Mouse (Mus musculus) heart, embryonic 13.5 days (tissue): ENCODE measurements at regions not wholly inside any gene's neighbourhood (a gene's known extent, or its start where the extent isn't known, plus 50 kb on each side); places are given as distances from the start of the nearest gene placed in this dataset.

ENCODE experiments used
- ATAC-seq: fragments of 200-750 bp; cut with Nextera tagmentation; 2 replicates; pipeline ENCODE4 v1.8.0; 2017; ENCODE audit warnings: moderate TSS enrichment; ENCODE audit not compliant: insufficient number of reproducible peaks, low FRiP score, low TSS enrichment; ENCODE audit errors: extremely low read depth
- H3K27ac ChIP-seq: fragments of 300-500 bp; sonication (generic); replicated peaks from 2 replicates; pipeline ENCODE4 v1.5.1; 2015; ENCODE audit warnings: moderate library complexity, mild to moderate bottlenecking, inconsistent platforms
- H3K27me3 ChIP-seq: fragments of 300-500 bp; sonication (generic); replicated peaks from 2 replicates; pipeline ENCODE4 v1.6.1; 2015; ENCODE audit warnings: mild to moderate bottlenecking, inconsistent platforms
- H3K36me3 ChIP-seq: fragments of 300-500 bp; sonication (generic); 2 replicates; pipeline ENCODE4 v1.6.1; 2015; ENCODE audit warnings: mild to moderate bottlenecking, inconsistent platforms
- H3K4me1 ChIP-seq: fragments of 300-500 bp; sonication (generic); 2 replicates; pipeline ENCODE4 v1.6.1; 2015; ENCODE audit warnings: inconsistent platforms
- H3K4me2 ChIP-seq: fragments of 300-500 bp; sonication (generic); 2 replicates; pipeline ENCODE4 v1.6.1; 2015; ENCODE audit warnings: inconsistent platforms, mild to moderate bottlenecking, moderate library complexity
- H3K4me3 ChIP-seq: fragments of 300-500 bp; sonication (generic); 2 replicates; pipeline ENCODE4 v1.5.1; 2015; ENCODE audit warnings: moderate library complexity, mild to moderate bottlenecking, inconsistent platforms
- H3K9ac ChIP-seq: fragments of 300-500 bp; sonication (generic); 2 replicates; pipeline ENCODE4 v1.6.1; 2015; ENCODE audit warnings: inconsistent platforms, mild to moderate bottlenecking, moderate library complexity
- H3K9me3 ChIP-seq: fragments of 300-500 bp; sonication (generic); 2 replicates; pipeline ENCODE4 v1.6.1; 2016; ENCODE audit warnings: inconsistent platforms
- WGBS: fragments of 180-500 bp; shearing (Covaris S2); methylation state at CpG from one replicate; pipeline ENCODE4 v1.1.7; 2015; ENCODE audit warnings: mixed read lengths; 5-methylcytosine and 5-hydroxymethylcytosine counted together

DNA sequence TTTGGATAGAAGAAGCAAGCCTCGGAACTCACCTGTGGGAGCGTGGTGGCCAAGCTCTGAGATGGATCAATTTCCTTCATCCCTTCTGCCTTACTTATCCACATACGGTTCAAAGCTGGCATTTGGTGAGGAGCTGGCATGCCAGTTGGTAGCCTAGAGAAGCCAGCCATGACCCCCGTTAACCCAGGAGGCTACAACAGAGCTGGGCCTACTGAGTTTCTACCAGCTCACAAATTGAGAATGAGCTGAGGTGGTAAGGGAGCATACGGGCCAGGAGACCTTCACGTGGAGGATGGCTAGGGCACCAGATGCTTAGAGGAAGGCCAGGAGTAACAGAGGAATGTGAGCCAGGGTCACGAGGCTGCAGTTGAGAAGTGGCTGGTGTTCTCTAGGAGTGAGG lies 139.2 kb downstream of the Slc38a4 start:
- no peaks in the 10 kb centered on the region for H3K9me3 ChIP-seq
- WGBS = 83% methylated on average over 7 of the region's 7 CpGs
- no peak overlapping the region for H3K4me3 ChIP-seq
- no peak overlapping the region for H3K9ac ChIP-seq
- no peak overlapping the region for H3K4me2 ChIP-seq
- no peaks in the 10 kb centered on the region for H3K27me3 ChIP-seq
- H3K27ac ChIP-seq = no peak overlapping the region
- no peak for ATAC-seq
- peaks cover 9% of the 10 kb centered on the region; the same call in 1 of the 2 replicates for H3K4me1 ChIP-seq
- H3K36me3 ChIP-seq = no peaks in the 10 kb centered on the region

DNA sequence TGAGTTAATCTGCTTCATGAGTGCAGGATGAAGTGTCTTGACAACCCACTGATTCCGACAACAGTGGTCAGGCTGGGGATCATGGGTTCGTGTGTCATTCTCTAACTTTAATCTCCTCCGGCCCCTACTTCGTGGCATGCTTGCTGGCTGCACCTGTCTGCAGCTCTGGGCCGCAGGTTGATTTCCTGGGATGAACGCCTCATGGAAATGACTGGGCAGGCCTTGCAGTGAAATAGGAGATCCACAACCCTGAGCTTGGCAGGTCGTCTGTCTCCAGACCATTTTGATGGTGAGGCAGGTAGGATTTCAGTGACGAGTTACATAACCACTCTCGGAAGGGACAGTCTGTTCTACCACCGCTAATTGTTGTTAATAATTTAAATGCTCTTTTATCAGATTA lies 140.2 kb downstream of the Slc38a4 start:
- ATAC-seq = no peak
- Histone ChIP-seq H3K9ac (no peak overlapping the region), H3K4me2 (no peak overlapping the region), H3K36me3 (no peaks in the 10 kb centered on the region), H3K27me3 (no peaks in the 10 kb centered on the region), H3K27ac (0 out of 2 replicates have a peak overlapping the region, but pooled peaks have one; percentile 1), H3K4me3 (no peak overlapping the region), H3K4me1 (peaks cover 9% of the 10 kb centered on the region; the same call in 1 of the 2 replicates), H3K9me3 (no peaks in the 10 kb centered on the region)
- 61% methylated on average over 10 of the region's 10 CpGs for WGBS

GRCm38 (mm10) chr15:96914988-96915387 lies 140.8 kb downstream of the Slc38a4 start:
- Histone ChIP-seq H3K4me1 (peaks cover 9% of the 10 kb centered on the region; the same call in 1 of the 2 replicates), H3K9me3 (no peaks in the 10 kb centered on the region), H3K27me3 (no peaks in the 10 kb centered on the region), H3K36me3 (no peaks in the 10 kb centered on the region), H3K4me3 (no peak overlapping the region), H3K4me2 (no peak overlapping the region), H3K9ac (no peak overlapping the region), H3K27ac (0 out of 2 replicates have a peak overlapping the region, but pooled peaks have one; percentile 1)
- no peak for ATAC-seq
- 76% methylated on average over 6 of the region's 6 CpGs for WGBS

DNA sequence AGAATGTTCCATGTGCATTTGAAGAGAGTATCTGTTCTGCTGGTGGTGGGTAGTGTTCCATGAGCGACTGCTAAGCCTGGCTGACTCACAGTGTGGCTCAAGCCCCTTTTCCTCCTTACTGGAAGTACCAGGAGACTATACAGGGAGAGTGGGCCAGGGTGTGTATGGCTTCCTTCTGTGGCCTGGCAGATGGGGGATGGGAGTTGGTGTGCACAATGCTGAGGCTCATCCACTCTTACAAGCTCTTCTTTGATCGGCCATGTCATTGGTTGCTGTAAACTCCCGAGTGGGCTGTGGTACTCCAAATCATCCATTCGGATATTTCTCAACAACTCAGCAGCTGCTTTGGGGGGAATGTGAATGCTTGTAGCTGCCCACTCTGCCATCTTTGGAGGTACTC lies 150.2 kb downstream of the Slc38a4 start:
- no peaks in the 10 kb centered on the region for H3K4me1 ChIP-seq
- H3K9me3 ChIP-seq = no peaks in the 10 kb centered on the region
- no peak overlapping the region for H3K27ac ChIP-seq
- no peaks in the 10 kb centered on the region for H3K27me3 ChIP-seq
- no peak overlapping the region for H3K4me2 ChIP-seq
- H3K36me3 ChIP-seq = no peaks in the 10 kb centered on the region
- no peak overlapping the region for H3K9ac ChIP-seq
- H3K4me3 ChIP-seq = no peak overlapping the region
- WGBS = 80% methylated on average over 4 of the region's 4 CpGs
- no peak for ATAC-seq

DNA sequence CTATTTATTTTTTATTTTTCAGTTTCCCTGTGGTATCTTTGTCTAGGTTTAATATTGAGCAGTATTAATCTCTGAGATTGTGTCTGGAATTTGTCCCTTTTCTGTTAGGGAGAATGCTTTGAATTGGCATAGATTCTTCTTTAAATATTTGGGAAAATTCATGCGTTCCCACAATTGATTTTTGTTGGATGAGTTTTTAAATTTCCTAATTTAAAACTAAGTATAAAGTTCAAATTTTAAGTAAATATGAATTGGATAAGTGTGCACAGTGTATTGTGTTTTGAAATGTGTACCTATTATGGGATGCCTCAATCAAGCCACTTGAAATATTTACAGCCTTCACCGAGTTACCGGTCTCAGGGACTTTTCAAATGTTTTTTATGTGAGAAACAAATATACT lies 152.3 kb downstream of the Slc38a4 start:
- Histone ChIP-seq H3K27me3 (no peaks in the 10 kb centered on the region), H3K9me3 (no peaks in the 10 kb centered on the region), H3K27ac (no peak overlapping the region), H3K4me1 (no peaks in the 10 kb centered on the region), H3K36me3 (no peaks in the 10 kb centered on the region), H3K4me2 (no peak overlapping the region), H3K4me3 (no peak overlapping the region), H3K9ac (no peak overlapping the region)
- no peak for ATAC-seq
- 86% methylated on average over 3 of the region's 3 CpGs for WGBS

DNA sequence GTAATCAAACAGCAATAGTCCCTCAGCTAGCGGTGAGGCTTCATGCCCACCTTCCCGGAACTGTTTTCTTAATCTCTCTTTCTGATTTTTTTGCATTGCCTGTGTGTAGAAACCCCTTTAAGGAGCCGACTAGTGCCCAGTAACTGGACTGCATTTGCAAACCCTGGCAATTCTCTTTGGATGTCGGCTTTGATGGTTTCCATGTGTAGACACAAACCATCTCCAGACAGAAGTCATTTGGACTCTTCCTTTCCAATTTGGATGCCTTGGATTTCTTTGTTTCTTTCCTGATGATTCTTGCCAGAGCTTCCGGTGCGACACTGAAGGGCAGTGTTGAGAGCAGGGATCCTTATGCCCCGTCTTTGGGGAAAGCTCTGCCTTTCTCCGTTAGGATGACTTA lies 153.0 kb downstream of the Slc38a4 start:
- Histone ChIP-seq H3K36me3 (no peaks in the 10 kb centered on the region), H3K9me3 (no peaks in the 10 kb centered on the region), H3K4me2 (no peak overlapping the region), H3K9ac (no peak overlapping the region), H3K27ac (no peak overlapping the region), H3K4me1 (no peaks in the 10 kb centered on the region), H3K27me3 (no peaks in the 10 kb centered on the region), H3K4me3 (no peak overlapping the region)
- WGBS = 78% methylated on average over 8 of the region's 8 CpGs
- no peak for ATAC-seq

GRCm38 (mm10) chr15:96901616-96902015 lies 154.1 kb downstream of the Slc38a4 start:
- WGBS = 91% methylated on average over 9 of the region's 9 CpGs
- Histone ChIP-seq H3K4me2 (no peak overlapping the region), H3K27ac (no peak overlapping the region), H3K9me3 (peaks cover under 1% of the 10 kb centered on the region; the same call in 1 of the 2 replicates), H3K9ac (no peak overlapping the region), H3K27me3 (no peaks in the 10 kb centered on the region), H3K4me1 (no peaks in the 10 kb centered on the region), H3K36me3 (no peaks in the 10 kb centered on the region), H3K4me3 (no peak overlapping the region)
- no peak for ATAC-seq

DNA sequence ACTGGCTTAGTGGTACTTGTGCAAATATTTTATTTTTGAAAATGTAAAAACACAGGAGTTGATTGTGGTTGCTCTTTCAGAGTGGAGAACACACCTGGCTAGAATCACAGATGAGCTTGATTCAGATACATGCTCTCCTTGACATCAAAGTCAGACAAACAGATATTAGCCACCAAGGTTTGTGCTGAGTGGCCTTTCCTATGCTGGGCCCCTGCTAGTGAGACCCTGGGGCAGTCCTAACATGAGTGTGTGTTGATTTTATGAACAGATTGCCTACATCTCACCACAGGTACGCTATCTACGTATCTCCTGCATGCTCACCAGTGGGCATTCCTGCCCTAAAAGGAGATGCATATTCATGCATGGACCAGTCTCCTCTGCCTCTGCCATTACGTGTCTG lies 157.5 kb downstream of the Slc38a4 start:
- WGBS = 88% methylated on average over 3 of the region's 3 CpGs
- Histone ChIP-seq H3K9me3 (peaks cover 6% of the 10 kb centered on the region), H3K27me3 (no peaks in the 10 kb centered on the region), H3K9ac (no peak overlapping the region), H3K36me3 (no peaks in the 10 kb centered on the region), H3K27ac (no peak overlapping the region), H3K4me1 (no peaks in the 10 kb centered on the region), H3K4me2 (no peak overlapping the region), H3K4me3 (no peak overlapping the region)
- ATAC-seq = no peak

DNA sequence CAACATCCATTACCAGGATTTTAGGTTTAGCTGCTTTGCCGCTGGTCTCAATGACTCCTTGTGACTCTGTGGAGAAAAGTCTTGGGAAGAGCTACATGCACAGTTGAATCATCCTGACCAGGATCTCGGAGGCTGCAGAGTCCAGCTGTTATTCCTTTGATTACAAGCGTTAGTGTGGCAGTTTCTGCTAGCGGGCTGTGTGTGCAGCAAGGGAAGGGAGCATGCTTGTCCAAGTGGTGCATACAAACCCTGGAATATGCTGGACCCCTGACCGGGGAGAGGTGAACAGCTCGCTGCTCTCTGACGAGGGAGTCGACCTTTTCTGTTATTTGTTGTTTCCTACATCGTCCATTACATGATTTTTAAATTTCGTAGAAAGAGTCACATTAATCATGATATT lies 170.9 kb downstream of the Slc38a4 start:
- no peak for ATAC-seq
- H3K27ac ChIP-seq = no peak overlapping the region
- 62% methylated on average over 10 of the region's 10 CpGs for WGBS

GRCm38 (mm10) chr15:96883754-96884153 lies 172.0 kb downstream of the Slc38a4 start:
- no peak for ATAC-seq
- H3K27ac ChIP-seq = no peak overlapping the region
- 77% methylated on average over 10 of the region's 10 CpGs for WGBS
- no peaks in the 10 kb centered on the region for H3K9me3 ChIP-seq
- no peak overlapping the region for H3K4me2 ChIP-seq
- H3K9ac ChIP-seq = no peak overlapping the region
- no peaks in the 10 kb centered on the region for H3K36me3 ChIP-seq
- peaks cover 4% of the 10 kb centered on the region; the same call in 1 of the 2 replicates for H3K4me1 ChIP-seq
- H3K4me3 ChIP-seq = no peak overlapping the region
- H3K27me3 ChIP-seq = no peaks in the 10 kb centered on the region

More for the DNA sequence above, 170.9 kb downstream of the Slc38a4 start:
- Histone ChIP-seq H3K4me2 (no peak overlapping the region), H3K27me3 (no peaks in the 10 kb centered on the region), H3K9ac (no peak overlapping the region), H3K4me3 (no peak overlapping the region), H3K9me3 (no peaks in the 10 kb centered on the region), H3K36me3 (no peaks in the 10 kb centered on the region), H3K4me1 (peaks cover 4% of the 10 kb centered on the region; the same call in 1 of the 2 replicates)

GRCm38 (mm10) chr15:96882211-96882610 lies 173.5 kb downstream of the Slc38a4 start:
- no peak overlapping the region for H3K27ac ChIP-seq
- no peak overlapping the region for H3K9ac ChIP-seq

DNA sequence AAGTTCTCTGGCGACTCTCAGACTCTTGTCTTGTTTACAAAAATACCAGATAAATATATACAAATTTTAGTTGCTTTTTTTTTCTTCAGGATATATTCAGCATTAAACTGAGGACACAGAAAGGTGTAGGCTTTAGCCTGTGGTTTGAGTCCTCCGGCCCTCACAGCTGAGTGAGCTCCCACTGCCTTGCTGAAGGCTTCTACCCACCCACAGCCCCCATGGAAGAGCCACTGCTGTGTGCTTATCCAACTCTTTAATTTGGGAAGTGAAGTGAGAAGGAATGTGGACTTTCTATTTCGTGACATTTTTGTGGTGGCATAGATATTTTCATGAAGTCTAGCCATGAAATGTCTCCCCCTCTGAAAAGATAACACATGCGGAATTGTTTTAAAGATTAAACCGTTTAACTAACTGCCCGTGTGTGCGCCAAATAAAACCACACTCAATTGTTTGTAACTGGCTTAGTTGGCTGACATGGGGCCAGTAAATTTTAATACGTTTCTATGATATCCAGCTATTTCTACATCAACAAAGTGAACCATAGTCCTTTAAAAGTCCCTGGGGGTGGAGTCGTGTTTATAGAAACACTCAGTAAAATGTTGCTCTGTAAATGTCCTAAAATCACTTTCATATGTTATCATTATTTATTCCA lies 174.1 kb downstream of the Slc38a4 start:
- peaks cover 4% of the 10 kb centered on the region; the same call in 1 of the 2 replicates for H3K4me1 ChIP-seq
- no peak for ATAC-seq
- H3K27ac ChIP-seq = no peak overlapping the region
- H3K4me2 ChIP-seq = no peak overlapping the region
- 69% methylated on average over 9 of the region's 9 CpGs for WGBS
- H3K9me3 ChIP-seq = no peaks in the 10 kb centered on the region
- H3K4me3 ChIP-seq = no peak overlapping the region
- H3K36me3 ChIP-seq = no peaks in the 10 kb centered on the region
- no peak overlapping the region for H3K9ac ChIP-seq
- no peaks in the 10 kb centered on the region for H3K27me3 ChIP-seq

More at GRCm38 (mm10) chr15:96882211-96882610, 173.5 kb downstream of the Slc38a4 start:
- no peaks in the 10 kb centered on the region for H3K9me3 ChIP-seq
- H3K4me2 ChIP-seq = no peak overlapping the region
- H3K36me3 ChIP-seq = no peaks in the 10 kb centered on the region
- peaks cover 4% of the 10 kb centered on the region; the same call in 1 of the 2 replicates for H3K4me1 ChIP-seq
- no peaks in the 10 kb centered on the region for H3K27me3 ChIP-seq
- H3K4me3 ChIP-seq = no peak overlapping the region
- WGBS = 80% methylated on average over 14 of the region's 14 CpGs
- ATAC-seq = no peak
